Mouse (Mus musculus): ENCODE measurements around the gene Lrba.

DNA sequence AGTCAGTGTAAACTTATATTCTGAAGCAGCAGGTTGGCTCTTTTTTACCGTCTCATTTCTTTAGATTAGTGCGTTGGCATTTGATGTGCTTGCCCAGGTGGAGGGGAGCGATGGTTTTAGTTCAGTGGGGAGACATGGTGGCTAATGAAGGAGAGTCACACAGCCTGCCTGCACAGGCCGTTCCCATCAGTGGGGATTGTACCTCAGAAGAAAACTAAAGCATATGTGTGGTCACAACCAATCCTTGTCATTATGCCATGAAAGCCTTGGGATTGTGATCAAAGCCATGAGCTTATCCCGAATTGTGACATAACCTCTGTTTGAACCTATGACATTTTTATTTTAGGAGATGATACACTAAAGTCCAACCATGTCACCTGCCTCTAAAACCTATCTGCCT, 434.8 kb downstream of the Lrba start:
- TF ChIP-seq CTCF (IDR thresholded peaks at IDR 0.05) (no peak), EP300 (IDR thresholded peaks at IDR 0.05) (no peak)
